Mouse (Mus musculus) neural tube, embryonic 13.5 days (tissue): ENCODE data around the gene Igdcc3. TPM values are rescaled to one million over a fixed set of nuclear protein-coding genes. Genes with fewer than 3 reads are reported as not detected.

Experiments
- ATAC-seq: fragments of 200-750 bp; cut with Nextera tagmentation; 2 replicates; pipeline ENCODE4 v1.8.0; 2017; ENCODE audit warnings: low read depth, mild to moderate bottlenecking, moderate TSS enrichment, moderate library complexity
- H3K27ac ChIP-seq: fragments of 300-500 bp; sonication (generic); replicated peaks from 2 replicates; pipeline ENCODE4 v1.5.1; 2015; ENCODE audit warnings: moderate library complexity, mild to moderate bottlenecking, inconsistent platforms
- H3K27me3 ChIP-seq: fragments of 300-500 bp; sonication (generic); 2 replicates; pipeline ENCODE4 v1.6.1; 2015; ENCODE audit warnings: mild to moderate bottlenecking, inconsistent platforms
- H3K36me3 ChIP-seq: fragments of 300-500 bp; sonication (generic); 2 replicates; pipeline ENCODE4 v1.6.1; 2015; ENCODE audit warnings: mild to moderate bottlenecking, inconsistent platforms
- H3K4me1 ChIP-seq: fragments of 300-500 bp; sonication (generic); replicated peaks from 2 replicates; pipeline ENCODE4 v1.6.1; 2015; ENCODE audit warnings: inconsistent platforms
- H3K4me2 ChIP-seq: fragments of 300-500 bp; sonication (generic); 2 replicates; pipeline ENCODE4 v1.6.1; 2015; ENCODE audit warnings: inconsistent platforms, mild to moderate bottlenecking, moderate library complexity
- H3K4me3 ChIP-seq: fragments of 300-500 bp; sonication (generic); 2 replicates; pipeline ENCODE4 v1.5.1; 2015; ENCODE audit warnings: mild to moderate bottlenecking, inconsistent platforms
- H3K9ac ChIP-seq: fragments of 300-500 bp; sonication (generic); 2 replicates; pipeline ENCODE4 v1.6.1; 2015; ENCODE audit warnings: moderate library complexity, mild to moderate bottlenecking, inconsistent platforms
- H3K9me3 ChIP-seq: fragments of 300-500 bp; sonication (generic); 2 replicates; pipeline ENCODE4 v1.6.1; 2016; ENCODE audit warnings: inconsistent platforms
- WGBS: fragments of 180-500 bp; shearing (Covaris S2); methylation state at CpG from one replicate; pipeline ENCODE4 v1.1.7; 2015; 5-methylcytosine and 5-hydroxymethylcytosine counted together
- polyA plus RNA-seq: library from polyadenylated mRNA; unstranded; fragments of >200 nt; fragmentation: Nextera tagmentation; extraction: Ambion mirVana; gene quantifications from 2 replicates; pipeline ENCODE4 v1.2.1, GENCODE M21; 2015

Igdcc3 gene
- polyA plus RNA-seq, 1 experiment from 2014 or later = 12.9 TPM

- peak; percentile 87 for ATAC-seq
- under 1% methylated on average over 55 of the region's 69 CpGs for WGBS
- no peaks in the 10 kb centered on the region for H3K27me3 ChIP-seq
Measured at GRCm38 (mm10) chr9:65162711-65163639, 22.0 kb downstream of the Igdcc3 start.

GRCm38 (mm10) chr9:65164870-65165269, 23.9 kb downstream of the Igdcc3 start:
- Histone ChIP-seq H3K36me3 (no peaks in the 10 kb centered on the region), H3K27ac (no peak overlapping the region), H3K27me3 (no peaks in the 10 kb centered on the region), H3K4me3 (no peak overlapping the region), H3K4me2 (no peak overlapping the region), H3K9me3 (no peaks in the 10 kb centered on the region), H3K9ac (no peak overlapping the region), H3K4me1 (peaks cover 95% of the 10 kb centered on the region)
- ATAC-seq = no peak
- WGBS = 25% methylated on average over 1 of the region's 1 CpGs

More at GRCm38 (mm10) chr9:65162711-65163639, 22.0 kb downstream of the Igdcc3 start:
- H3K27ac ChIP-seq = peak overlapping the region; percentile 85
- H3K36me3 ChIP-seq = no peaks in the 10 kb centered on the region
- peak overlapping the region; percentile 74 for H3K4me2 ChIP-seq
- peak overlapping the region; percentile 43 for H3K4me3 ChIP-seq
- H3K9me3 ChIP-seq = no peaks in the 10 kb centered on the region
- peaks cover 85% of the 10 kb centered on the region for H3K4me1 ChIP-seq
- peak overlapping the region; percentile 72 for H3K9ac ChIP-seq

- Histone ChIP-seq H3K4me2 (no peak overlapping the region), H3K9me3 (no peaks in the 10 kb centered on the region), H3K4me3 (no peak overlapping the region), H3K4me1 (peaks cover 85% of the 10 kb centered on the region), H3K36me3 (no peaks in the 10 kb centered on the region), H3K27me3 (no peaks in the 10 kb centered on the region), H3K27ac (no peak overlapping the region), H3K9ac (0 out of 2 replicates have a peak overlapping the region, but pooled peaks have one; percentile 31)
- ATAC-seq = no peak
- 41% methylated on average over 9 of the region's 9 CpGs for WGBS
Measured at GRCm38 (mm10) chr9:65166386-65166785, 25.4 kb downstream of the Igdcc3 start.

- Histone ChIP-seq H3K27ac (peak overlapping the region; percentile 64), H3K27me3 (no peaks in the 10 kb centered on the region), H3K4me1 (peaks cover 64% of the 10 kb centered on the region), H3K4me3 (no peak overlapping the region), H3K9me3 (no peaks in the 10 kb centered on the region), H3K9ac (no peak overlapping the region), H3K36me3 (no peaks in the 10 kb centered on the region), H3K4me2 (no peak overlapping the region)
- no peak for ATAC-seq
- 24% methylated on average over 3 of the region's 6 CpGs for WGBS
Measured at GRCm38 (mm10) chr9:65168534-65168933, 27.5 kb downstream of the Igdcc3 start.

GRCm38 (mm10) chr9:65168952-65169351, 28.0 kb downstream of the Igdcc3 start:
- no peaks in the 10 kb centered on the region for H3K9me3 ChIP-seq
- no peaks in the 10 kb centered on the region for H3K27me3 ChIP-seq
- peak overlapping the region; percentile 64 for H3K27ac ChIP-seq
- ATAC-seq = no peak
- H3K4me3 ChIP-seq = no peak overlapping the region
- H3K9ac ChIP-seq = no peak overlapping the region
- peaks cover 59% of the 10 kb centered on the region for H3K4me1 ChIP-seq
- no peak overlapping the region for H3K4me2 ChIP-seq
- WGBS = 5% methylated on average over 4 of the region's 4 CpGs
- no peaks in the 10 kb centered on the region for H3K36me3 ChIP-seq

- Histone ChIP-seq H3K4me1 (peaks cover 55% of the 10 kb centered on the region), H3K27me3 (no peaks in the 10 kb centered on the region), H3K4me2 (no peak overlapping the region), H3K9ac (no peak overlapping the region), H3K27ac (no peak overlapping the region), H3K4me3 (no peak overlapping the region), H3K36me3 (no peaks in the 10 kb centered on the region), H3K9me3 (no peaks in the 10 kb centered on the region)
- WGBS = 52% methylated on average over 9 of the region's 9 CpGs
- ATAC-seq = no peak
Measured at GRCm38 (mm10) chr9:65172654-65173053, 31.7 kb downstream of the Igdcc3 start.

GRCm38 (mm10) chr9:65175234-65175938, 34.4 kb downstream of the Igdcc3 start:
- peak overlapping the region; percentile 57 for H3K9ac ChIP-seq
- 5% methylated on average over 5 of the region's 5 CpGs for WGBS

GRCm38 (mm10) chr9:65175939-65176871, 35.2 kb downstream of the Igdcc3 start:
- 8% methylated on average over 9 of the region's 9 CpGs for WGBS

More at GRCm38 (mm10) chr9:65175234-65175938, 34.4 kb downstream of the Igdcc3 start:
- Histone ChIP-seq H3K9me3 (no peaks in the 10 kb centered on the region), H3K36me3 (no peaks in the 10 kb centered on the region), H3K4me1 (peaks cover 56% of the 10 kb centered on the region), H3K4me2 (0 out of 2 replicates have a peak overlapping the region, but pooled peaks have one; percentile 12), H3K27me3 (no peaks in the 10 kb centered on the region), H3K27ac (peak overlapping the region; percentile 94), H3K4me3 (no peak overlapping the region)
- peak; percentile 17 for ATAC-seq

GRCm38 (mm10) chr9:65177497-65177896, 36.5 kb downstream of the Igdcc3 start:
- Histone ChIP-seq H3K27me3 (no peaks in the 10 kb centered on the region), H3K9me3 (no peaks in the 10 kb centered on the region), H3K4me2 (no peak overlapping the region), H3K36me3 (peaks cover 18% of the 10 kb centered on the region), H3K4me3 (no peak overlapping the region), H3K9ac (peak overlapping the region; percentile 59; the same call in 1 of the 2 replicates), H3K27ac (peak overlapping the region; percentile 94), H3K4me1 (peaks cover 72% of the 10 kb centered on the region)
- 32% methylated on average over 3 of the region's 3 CpGs for WGBS
- ATAC-seq = no peak

More at GRCm38 (mm10) chr9:65175939-65176871, 35.2 kb downstream of the Igdcc3 start:
- Histone ChIP-seq H3K9me3 (no peaks in the 10 kb centered on the region), H3K4me2 (peak overlapping the region; percentile 12; the same call in 1 of the 2 replicates), H3K27me3 (no peaks in the 10 kb centered on the region), H3K27ac (peak overlapping the region; percentile 94), H3K9ac (peak overlapping the region; percentile 57), H3K36me3 (peaks cover 5% of the 10 kb centered on the region; the same call in 1 of the 2 replicates), H3K4me1 (peaks cover 64% of the 10 kb centered on the region), H3K4me3 (no peak overlapping the region)
- ATAC-seq = peak; percentile 62

- Histone ChIP-seq H3K4me1 (peaks cover 76% of the 10 kb centered on the region), H3K27me3 (no peaks in the 10 kb centered on the region), H3K9me3 (no peaks in the 10 kb centered on the region), H3K9ac (peak overlapping the region; percentile 59), H3K27ac (peak overlapping the region; percentile 94), H3K4me2 (peak overlapping the region; percentile 34; the same call in 1 of the 2 replicates), H3K4me3 (no peak overlapping the region), H3K36me3 (peaks cover 22% of the 10 kb centered on the region)
- ATAC-seq = no peak
- 39% methylated on average over 10 of the region's 10 CpGs for WGBS
Measured at GRCm38 (mm10) chr9:65177912-65178311, 36.9 kb downstream of the Igdcc3 start.
